Mouse (Mus musculus) spleen, adult 12 weeks (tissue): ENCODE results near the gene Ndp.

Experiments
- DNase-seq: peaks from one replicate; pipeline ENCODE4 v3.0.0; 2022; ENCODE audit warnings: low spot score

Gene Ndp

GRCm38 (mm10) chrX:16911241-16911873 lies at the start of gene Ndp:
Gene Ndp, minus strand, starts transcription at chrX:16911774.
- no peak for DNase-seq

- DNase-seq: no peak
Measured at GRCm38 (mm10) chrX:16954767-16955166, 43.2 kb upstream of the Ndp start.

DNA sequence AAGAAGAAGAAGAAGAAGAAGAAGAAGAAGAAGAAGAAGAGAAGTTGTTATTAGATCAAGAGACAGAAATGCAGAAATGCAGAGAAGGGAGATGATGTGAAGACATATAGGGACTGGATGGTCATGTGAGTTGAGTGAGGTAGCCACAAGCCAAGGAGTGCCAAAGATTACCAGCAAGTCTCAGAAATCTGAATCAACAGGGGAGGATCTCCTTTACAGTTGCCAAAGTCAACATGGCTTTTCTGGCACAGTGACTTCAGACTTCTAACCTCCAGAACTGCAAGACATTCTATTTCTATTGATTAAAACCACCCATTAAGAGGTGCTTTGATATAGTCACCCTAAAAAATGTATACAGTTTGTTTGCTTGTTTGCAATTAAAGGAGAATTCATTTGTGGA lies 6.4 kb upstream of the Ndp start:
- no peak for DNase-seq

DNA sequence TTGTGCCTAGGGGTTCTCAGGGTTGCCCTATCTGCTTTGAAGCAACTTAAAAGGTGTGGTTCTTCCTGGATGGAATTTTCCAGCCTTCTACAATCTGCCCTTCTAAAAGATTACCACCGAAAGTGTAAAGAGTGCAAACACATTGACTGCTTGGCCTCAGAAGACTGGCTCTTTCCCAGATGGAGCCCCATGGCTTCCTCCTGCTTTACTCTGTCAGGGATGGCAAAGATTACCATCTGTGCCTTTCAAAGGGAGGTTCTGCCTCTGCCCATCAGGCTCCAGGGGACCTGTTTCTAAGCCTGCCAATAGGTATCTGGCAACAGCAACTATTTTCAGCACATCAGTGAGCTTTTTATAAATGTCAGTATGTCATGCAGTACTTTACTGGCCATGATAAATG lies 1.5 kb upstream of the Ndp start:
- no peak for DNase-seq

GRCm38 (mm10) chrX:16911911-16912310 lies 337 bp upstream of the Ndp start:
- no peak for DNase-seq

- no peak for DNase-seq
Measured at GRCm38 (mm10) chrX:16910211-16911095, 1.1 kb downstream of the Ndp start.

GRCm38 (mm10) chrX:16908652-16909051 lies 2.9 kb downstream of the Ndp start:
- DNase-seq: no peak

GRCm38 (mm10) chrX:16907554-16907953 lies 4.0 kb downstream of the Ndp start:
- no peak for DNase-seq

DNA sequence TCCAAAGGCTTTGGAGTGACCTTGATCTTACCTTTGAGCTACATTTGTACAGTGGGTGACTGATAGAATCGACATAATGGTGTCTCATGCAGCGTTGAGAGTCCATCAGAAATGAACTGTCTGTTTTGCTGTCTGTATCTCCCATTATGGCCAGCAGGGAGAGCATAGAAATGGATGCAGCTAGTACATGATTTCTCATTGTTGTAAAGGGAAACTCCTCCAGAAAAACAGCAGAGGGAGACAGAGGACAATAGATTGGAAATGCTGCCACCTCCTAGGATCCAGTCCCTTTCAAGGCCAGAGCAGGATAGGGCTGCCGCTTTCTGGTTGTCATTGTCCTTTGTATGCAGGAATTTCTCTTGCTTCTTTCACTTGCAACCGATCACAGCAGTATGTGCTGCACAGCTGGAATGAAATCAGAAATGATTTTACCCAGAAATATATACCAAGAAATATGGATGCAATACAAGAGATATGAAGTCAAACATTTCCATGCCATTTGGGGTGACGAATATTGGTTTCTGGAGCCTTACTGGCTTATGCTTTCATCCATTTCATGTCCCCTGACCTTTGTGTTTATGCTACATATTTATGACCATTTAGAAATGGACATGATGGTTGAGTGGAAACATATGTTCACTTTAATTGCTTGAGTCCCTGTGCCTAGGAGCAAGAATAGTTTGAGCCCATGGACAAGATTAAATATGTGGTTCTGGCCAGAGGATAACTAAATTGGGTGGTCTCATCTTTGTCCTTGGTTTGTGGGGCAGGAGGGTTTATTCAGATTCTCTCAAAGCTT lies 17.0 kb downstream of the Ndp start:
- DNase-seq: no peak

DNA sequence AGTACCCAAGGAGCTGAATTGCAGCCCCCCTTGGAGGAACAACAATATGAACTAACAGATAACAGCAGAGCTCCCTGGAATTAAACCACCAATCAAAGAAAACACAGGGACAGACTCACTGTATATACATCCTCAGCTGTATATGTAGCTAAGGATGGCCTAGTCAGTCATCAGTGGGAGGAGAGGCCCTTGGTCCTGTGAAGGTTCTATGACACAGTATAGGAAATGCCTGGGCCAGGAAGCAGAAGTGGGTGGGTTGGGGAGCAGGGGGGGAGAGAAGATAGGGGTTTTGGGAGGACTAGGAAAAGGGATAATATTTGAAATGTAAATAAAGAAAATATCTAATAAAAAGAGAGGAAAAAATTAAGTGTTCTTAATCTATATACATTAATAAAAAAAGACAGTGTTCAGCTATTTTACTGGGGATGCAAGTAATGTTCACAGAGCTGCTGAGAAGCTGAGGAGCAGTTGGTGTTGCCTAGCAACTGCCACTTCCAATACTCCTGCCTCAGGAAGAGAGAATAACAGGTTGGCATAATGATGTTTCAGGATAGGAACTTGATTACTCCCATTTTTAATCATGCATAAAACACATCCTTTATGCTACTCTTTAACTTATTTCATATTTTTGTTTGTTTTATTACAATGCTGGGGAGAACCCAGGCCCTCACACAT lies 43.8 kb downstream of the Ndp start:
- DNase-seq: no peak

DNA sequence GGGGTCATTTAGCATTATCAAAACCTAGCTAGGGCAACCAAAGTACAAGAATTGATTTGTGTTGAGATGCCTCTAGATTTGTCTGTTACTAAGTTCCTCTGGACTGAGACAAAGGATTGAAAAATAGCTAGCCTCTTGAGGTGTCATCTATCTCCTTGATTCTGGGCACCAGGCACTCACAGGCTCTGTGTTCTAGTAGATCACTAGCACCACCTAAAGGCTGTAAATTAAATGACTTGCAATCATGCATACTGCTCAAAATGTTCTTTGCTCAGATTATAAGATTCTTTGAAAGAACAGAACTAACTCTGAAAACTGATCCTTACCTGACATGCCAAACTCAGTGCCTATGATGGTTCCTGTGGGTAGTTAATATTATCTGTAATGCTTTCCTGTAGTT lies 51.3 kb downstream of the Ndp start:
- DNase-seq: no peak

- no peak for DNase-seq
Measured at GRCm38 (mm10) chrX:16846034-16846433, 65.5 kb downstream of the Ndp start.

DNA sequence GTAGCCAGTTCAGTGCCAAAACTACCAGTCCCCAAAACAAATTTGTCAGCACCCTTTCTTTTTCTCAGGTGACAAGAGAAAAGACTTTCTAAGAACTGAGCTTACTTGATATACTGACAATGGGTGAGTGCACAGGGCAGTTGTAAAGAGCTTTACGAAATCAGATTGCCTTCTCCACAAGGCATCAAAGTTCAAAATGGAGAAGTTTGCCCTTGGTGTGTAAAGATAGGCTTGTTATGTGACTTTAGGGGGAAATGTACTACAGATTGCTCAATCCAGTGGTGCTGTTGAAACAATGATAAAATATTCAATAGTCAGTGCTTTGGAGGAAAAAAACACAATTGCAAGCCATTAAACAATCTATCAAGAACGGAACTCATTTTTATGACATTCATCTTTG lies 70.1 kb downstream of the Ndp start:
- DNase-seq: no peak

GRCm38 (mm10) chrX:16837293-16837692 lies 74.3 kb downstream of the Ndp start:
- no peak for DNase-seq

DNA sequence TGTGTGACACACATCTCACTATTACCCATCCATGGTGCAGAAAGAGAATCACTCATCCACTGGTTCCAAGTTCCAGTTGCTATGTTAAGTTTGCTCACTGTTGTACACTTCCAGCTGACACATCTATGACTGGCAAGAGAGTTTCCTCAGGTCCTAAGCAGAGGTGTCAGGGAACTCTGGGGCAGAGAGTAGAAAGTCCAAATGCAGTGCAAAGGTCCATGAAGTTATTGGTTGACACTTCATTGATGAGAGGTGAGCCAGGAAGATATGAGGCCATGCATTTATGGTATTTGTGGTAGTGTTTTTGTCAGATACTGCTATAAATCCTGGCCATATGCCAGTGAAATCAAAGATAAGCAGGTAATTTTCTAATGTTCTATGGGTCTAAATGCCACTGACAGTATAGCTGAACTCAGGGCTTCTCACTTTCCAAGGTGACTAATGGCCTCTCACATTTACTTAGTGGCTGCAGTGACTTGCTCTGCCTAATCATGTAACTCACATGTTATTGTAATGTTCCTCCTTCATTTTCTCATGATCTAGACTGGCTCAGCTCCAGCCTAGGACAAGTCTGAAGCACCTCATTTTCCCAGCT lies 75.0 kb downstream of the Ndp start:
- DNase-seq: no peak
